Mouse (Mus musculus) myocyte (in vitro differentiated cells): ENCODE measurements around the gene Cdsn. TPM values are rescaled to one million over a fixed set of nuclear protein-coding genes. Genes with fewer than 3 reads are reported as not detected.

Experiments used
- H3K27me3 ChIP-seq: one replicate; pipeline ENCODE4 v1.6.1; 2011; ENCODE audit not compliant: control insufficient read depth, insufficient read depth, insufficient read length
- H3K36me3 ChIP-seq: one replicate; pipeline ENCODE4 v1.6.1; 2011; ENCODE audit not compliant: control insufficient read depth, insufficient read depth
- H3K4me2 ChIP-seq: one replicate; pipeline ENCODE4 v1.6.1; 2011; ENCODE audit warnings: low read depth, control low read depth
- H3K4me3 ChIP-seq: one replicate; pipeline ENCODE4 v1.5.1; 2011; ENCODE audit warnings: mild to moderate bottlenecking, control low read depth, moderate library complexity
- H3K79me2 ChIP-seq: one replicate; pipeline ENCODE4 v1.6.1; 2011; ENCODE audit not compliant: control insufficient read depth, insufficient read depth
- H3ac ChIP-seq: one replicate; pipeline ENCODE4 v1.6.1; 2011; ENCODE audit not compliant: control insufficient read depth, insufficient read length
- CEBPB ChIP-seq: IDR thresholded peaks from 2 replicates; pipeline ENCODE4 v1.6.1; 2011; ENCODE audit warnings: mild to moderate bottlenecking, moderate library complexity; ENCODE audit not compliant: poor library complexity, insufficient read depth, severe bottlenecking
- E2F4 ChIP-seq: IDR thresholded peaks from one replicate; pipeline ENCODE4 v1.6.1; 2011; ENCODE audit warnings: mild to moderate bottlenecking, control low read depth, moderate library complexity; ENCODE audit not compliant: insufficient read depth
- MAX ChIP-seq: IDR thresholded peaks from one replicate; pipeline ENCODE4 v1.6.1; 2011; ENCODE audit warnings: low read depth, mild to moderate bottlenecking, control low read depth
- MYOD1 ChIP-seq, 3 experiments: IDR thresholded peaks; one replicate each; pipeline ENCODE4 v1.6.1; 2011; ENCODE audit warnings: control low read depth in 2 of 3, low read depth in 2 of 3, mild to moderate bottlenecking in 2 of 3, moderate library complexity in 1 of 3; ENCODE audit not compliant: insufficient read length in 2 of 3, control insufficient read depth in 1 of 3
- MYOG ChIP-seq, 3 experiments: IDR thresholded peaks; one replicate each; pipeline ENCODE4 v1.6.1; 2011; ENCODE audit warnings: control low read depth in 2 of 3, low read depth in 2 of 3, mild to moderate bottlenecking in 2 of 3; ENCODE audit not compliant: insufficient read length in 2 of 3, control insufficient read depth in 1 of 3, insufficient read depth in 1 of 3
- POLR2A ChIP-seq: IDR thresholded peaks from one replicate; pipeline ENCODE4 v1.6.1; 2011; ENCODE audit warnings: low read depth, mild to moderate bottlenecking, control low read depth, moderate library complexity; ENCODE audit not compliant: insufficient read length
- POLR2AphosphoS2 ChIP-seq: IDR thresholded peaks from one replicate; pipeline ENCODE4 v1.6.1; 2011; ENCODE audit warnings: low read depth, control low read depth; ENCODE audit not compliant: insufficient read length
- REST ChIP-seq: IDR thresholded peaks from one replicate; pipeline ENCODE4 v1.6.1; 2011; ENCODE audit warnings: mild to moderate bottlenecking, control low read depth, moderate library complexity; ENCODE audit not compliant: insufficient read depth, insufficient read length
- SRF ChIP-seq: IDR thresholded peaks from one replicate; pipeline ENCODE4 v1.6.1; 2011; ENCODE audit warnings: low read depth; ENCODE audit not compliant: control insufficient read depth, insufficient read length
- TCF12 ChIP-seq: IDR thresholded peaks from one replicate; pipeline ENCODE4 v1.6.1; 2011; ENCODE audit warnings: mild to moderate bottlenecking, control low read depth; ENCODE audit not compliant: poor library complexity, insufficient read depth, severe bottlenecking
- TCF3 ChIP-seq: IDR thresholded peaks from one replicate; pipeline ENCODE4 v1.6.1; 2011; ENCODE audit warnings: low read depth, control low read depth; ENCODE audit not compliant: insufficient read length
- USF1 ChIP-seq: IDR thresholded peaks from one replicate; pipeline ENCODE4 v1.6.1; 2011; ENCODE audit warnings: low read depth, mild to moderate bottlenecking, control low read depth, moderate library complexity
- polyA plus RNA-seq: library from polyadenylated mRNA; unstranded; fragments of >200 nt; fragmentation: generic; extraction: Trizol; gene quantifications from one replicate; pipeline ENCODE4 v1.2.1, GENCODE M21; 2012; ENCODE audit warnings: missing spikeins

The Cdsn gene
- polyA plus RNA-seq, 1 experiment = 55.4 TPM

- TF ChIP-seq MAX (no peak), MYOD1 (IDR thresholded peaks at IDR 0.05; ENCODE audit: control insufficient read depth in 1 of 3, insufficient read length in 2 of 3, low read depth in 2 of 3) (no peak), MYOG (IDR thresholded peaks at IDR 0.05; ENCODE audit: control insufficient read depth in 1 of 3, insufficient read depth in 1 of 3, insufficient read length in 2 of 3, low read depth in 2 of 3) (no peak)
- H3K27me3 ChIP-seq = peaks cover 17% of the 10 kb centered on the region
- no peak overlapping the region for H3K4me3 ChIP-seq
- H3K36me3 ChIP-seq = no peaks in the 10 kb centered on the region
- no peak overlapping the region for H3K4me2 ChIP-seq
- H3K79me2 ChIP-seq = no peaks in the 10 kb centered on the region
- H3ac ChIP-seq = no peak overlapping the region
Observed at GRCm38 (mm10) chr17:35567767-35568166, 15.8 kb downstream of the Cdsn start.

- H3K4me3 ChIP-seq = no peak overlapping the region
- TF ChIP-seq POLR2AphosphoS2 (no peak), TCF12 (no peak), REST (no peak), USF1 (no peak), MYOD1 (IDR thresholded peaks at IDR 0.05; ENCODE audit: control insufficient read depth in 1 of 3, insufficient read length in 2 of 3, low read depth in 2 of 3) (no peak), MYOG (IDR thresholded peaks at IDR 0.05; ENCODE audit: control insufficient read depth in 1 of 3, insufficient read depth in 1 of 3, insufficient read length in 2 of 3, low read depth in 2 of 3) (no peak), MAX (no peak), TCF3 (no peak), E2F4 (no peak), POLR2A (no peak)
Observed at GRCm38 (mm10) chr17:35569091-35569944, 17.4 kb downstream of the Cdsn start.

GRCm38 (mm10) chr17:35570836-35571235 is 18.9 kb downstream of the Cdsn start:
- H3K4me3 ChIP-seq = no peak overlapping the region
- no peaks in the 10 kb centered on the region for H3K79me2 ChIP-seq
- H3K4me2 ChIP-seq = no peak overlapping the region
- no peak for TF ChIP-seq POLR2A
- TF ChIP-seq MYOG (IDR thresholded peaks at IDR 0.05; ENCODE audit: control insufficient read depth in 1 of 3, insufficient read depth in 1 of 3, insufficient read length in 2 of 3, low read depth in 2 of 3) = no peak
- no peak for TF ChIP-seq CEBPB
- no peak for TF ChIP-seq E2F4
- no peak for TF ChIP-seq SRF
- TF ChIP-seq USF1 = no peak
- H3ac ChIP-seq = no peak overlapping the region
- H3K27me3 ChIP-seq = peaks cover 17% of the 10 kb centered on the region
- H3K36me3 ChIP-seq = no peaks in the 10 kb centered on the region

More at GRCm38 (mm10) chr17:35569091-35569944, 17.4 kb downstream of the Cdsn start:
- Histone ChIP-seq H3K27me3 (peaks cover 17% of the 10 kb centered on the region), H3K79me2 (no peaks in the 10 kb centered on the region), H3ac (no peak overlapping the region), H3K36me3 (no peaks in the 10 kb centered on the region), H3K4me2 (no peak overlapping the region)

GRCm38 (mm10) chr17:35571477-35571876 is 19.5 kb downstream of the Cdsn start:
- Histone ChIP-seq H3K27me3 (peaks cover 17% of the 10 kb centered on the region), H3K4me2 (no peak overlapping the region), H3K36me3 (no peaks in the 10 kb centered on the region), H3ac (no peak overlapping the region), H3K79me2 (no peaks in the 10 kb centered on the region), H3K4me3 (no peak overlapping the region)
- TF ChIP-seq MYOG (IDR thresholded peaks at IDR 0.05; ENCODE audit: control insufficient read depth in 1 of 3, insufficient read depth in 1 of 3, insufficient read length in 2 of 3, low read depth in 2 of 3) (no peak), POLR2AphosphoS2 (no peak), TCF12 (no peak), TCF3 (no peak), POLR2A (no peak), SRF (no peak), CEBPB (no peak), MAX (no peak), REST (no peak), USF1 (no peak), E2F4 (no peak), MYOD1 (IDR thresholded peaks at IDR 0.05; ENCODE audit: control insufficient read depth in 1 of 3, insufficient read length in 2 of 3, low read depth in 2 of 3) (no peak)

- Histone ChIP-seq H3K36me3 (no peaks in the 10 kb centered on the region), H3K79me2 (no peaks in the 10 kb centered on the region), H3K4me3 (no peak overlapping the region), H3K4me2 (no peak overlapping the region), H3K27me3 (no peaks in the 10 kb centered on the region), H3ac (no peak overlapping the region)
- no peak for TF ChIP-seq SRF
- TF ChIP-seq MYOD1 (IDR thresholded peaks at IDR 0.05; ENCODE audit: control insufficient read depth in 1 of 3, insufficient read length in 2 of 3, low read depth in 2 of 3) = no peak
- TF ChIP-seq POLR2AphosphoS2 = no peak
- no peak for TF ChIP-seq TCF3
- no peak for TF ChIP-seq POLR2A
- no peak for TF ChIP-seq TCF12
- no peak for TF ChIP-seq MYOG (IDR thresholded peaks at IDR 0.05; ENCODE audit: control insufficient read depth in 1 of 3, insufficient read depth in 1 of 3, insufficient read length in 2 of 3, low read depth in 2 of 3)
- TF ChIP-seq USF1 = no peak
- no peak for TF ChIP-seq CEBPB
- TF ChIP-seq E2F4 = no peak
- no peak for TF ChIP-seq MAX
Observed at GRCm38 (mm10) chr17:35578211-35578610, 26.3 kb downstream of the Cdsn start.
